Mouse (Mus musculus) CH12.LX (cell line): ENCODE measurements around the gene Ehd1.

ENCODE experiments used
- CHD2 ChIP-seq: IDR thresholded peaks from 2 replicates; pipeline ENCODE4 v1.6.1; 2011; ENCODE audit warnings: low read length, improper control_type of control experiment
- CTCF ChIP-seq, 2 experiments: IDR thresholded peaks in 1 of 2; conservative IDR thresholded peaks in 1 of 2; 2 replicates each; pipeline ENCODE4 v1.5.1; 2011 to 2012; ENCODE audit warnings: low read depth in 2 of 2, low read length in 2 of 2, improper control_type of control experiment in 1 of 2, inconsistent platforms in 1 of 2, mild to moderate bottlenecking in 1 of 2, moderate library complexity in 1 of 2
- ELF1 ChIP-seq: IDR thresholded peaks from 2 replicates; pipeline ENCODE4 v1.6.1; 2014; ENCODE audit warnings: low read depth, mild to moderate bottlenecking, inconsistent platforms, low read length, improper control_type of control experiment
- GABPA ChIP-seq: IDR thresholded peaks from 2 replicates; pipeline ENCODE4 v1.6.1; 2012; ENCODE audit warnings: low read depth, low read length, improper control_type of control experiment, inconsistent platforms; ENCODE audit not compliant: insufficient replicate concordance
- HCFC1 ChIP-seq: IDR thresholded peaks from 2 replicates; pipeline ENCODE4 v1.6.1; 2012; ENCODE audit warnings: low read depth, mild to moderate bottlenecking, inconsistent platforms, low read length, improper control_type of control experiment
- KAT2A ChIP-seq: IDR thresholded peaks from 2 replicates; pipeline ENCODE4 v1.6.1; 2012; ENCODE audit warnings: low read length, improper control_type of control experiment, inconsistent platforms; ENCODE audit not compliant: insufficient replicate concordance
- MAZ ChIP-seq: IDR thresholded peaks from 2 replicates; pipeline ENCODE4 v1.6.1; 2012; ENCODE audit warnings: low read depth, mild to moderate bottlenecking, inconsistent platforms, low read length, improper control_type of control experiment, moderate library complexity
- POLR2A ChIP-seq: IDR thresholded peaks from 2 replicates; pipeline ENCODE4 v1.6.1; 2011; ENCODE audit warnings: low read depth, mild to moderate bottlenecking, improper control_type of control experiment, low read length
- RCOR1 ChIP-seq: conservative IDR thresholded peaks from 2 replicates; pipeline ENCODE4 v1.6.1; 2012; ENCODE audit warnings: low read depth, mild to moderate bottlenecking, inconsistent platforms, low read length, improper control_type of control experiment
- TBP ChIP-seq: conservative IDR thresholded peaks from 2 replicates; pipeline ENCODE4 v1.6.1; 2011; ENCODE audit warnings: low read depth, low read length, improper control_type of control experiment
- TCF12 ChIP-seq: IDR thresholded peaks from 2 replicates; pipeline ENCODE4 v1.6.1; 2014; ENCODE audit warnings: low read depth, mild to moderate bottlenecking, inconsistent platforms, low read length, improper control_type of control experiment
- USF1 ChIP-seq: IDR thresholded peaks from 2 replicates; pipeline ENCODE4 v1.6.1; 2014; ENCODE audit warnings: low read depth, mild to moderate bottlenecking, inconsistent platforms, low read length, improper control_type of control experiment

- no peak for TF ChIP-seq MAZ
- no peak for TF ChIP-seq USF1
- no peak for TF ChIP-seq POLR2A
- no peak for TF ChIP-seq CHD2
- no peak for TF ChIP-seq KAT2A
- TF ChIP-seq CTCF (conservative IDR thresholded peaks at IDR 0.05 in 1 of 2, IDR thresholded peaks at IDR 0.05 in 1 of 2; ENCODE audit: low read depth in 2 of 2, low read length in 2 of 2), result peak in 1 of 2 experiments; percentile 11; a peak in 1 of 4 replicates
- no peak for TF ChIP-seq ELF1
- TF ChIP-seq TCF12, result no peak
- TF ChIP-seq HCFC1, result no peak
- TF ChIP-seq TBP, result no peak
- TF ChIP-seq RCOR1, result no peak
- TF ChIP-seq GABPA, result no peak
Measured at GRCm38 (mm10) chr19:6343066-6343925, 66.8 kb downstream of the Ehd1 start.
